Mouse (Mus musculus) neural tube, embryonic 11.5 days (tissue): ENCODE measurements around the gene Abhd4. TPM values are rescaled to one million over a fixed set of nuclear protein-coding genes. Genes with fewer than 3 reads are reported as not detected.

Experiments used
- ATAC-seq: fragments of 200-750 bp; cut with Nextera tagmentation; 2 replicates; pipeline ENCODE4 v1.8.0; 2017; ENCODE audit warnings: moderate number of reproducible peaks, mild to moderate bottlenecking, moderate TSS enrichment, moderate library complexity; ENCODE audit not compliant: insufficient read depth, low FRiP score, low TSS enrichment
- DNase-seq: peaks from one replicate; pipeline ENCODE4 v3.0.0-alpha.2; 2015; ENCODE audit warnings: low spot score
- H3K27ac ChIP-seq: fragments of 300-500 bp; sonication (generic); 2 replicates; pipeline ENCODE4 v1.5.1; 2014; ENCODE audit warnings: low read depth, mild to moderate bottlenecking, low read length
- H3K27me3 ChIP-seq: fragments of 300-500 bp; sonication (generic); 2 replicates; pipeline ENCODE4 v1.6.1; 2014; ENCODE audit warnings: mild to moderate bottlenecking, low read length, mixed read lengths; ENCODE audit not compliant: control insufficient read depth, insufficient read depth
- H3K36me3 ChIP-seq: fragments of 300-500 bp; sonication (generic); 2 replicates; pipeline ENCODE4 v1.6.1; 2014; ENCODE audit warnings: mild to moderate bottlenecking, low read length, moderate library complexity, mixed read lengths; ENCODE audit not compliant: control insufficient read depth, insufficient read depth
- H3K4me1 ChIP-seq: fragments of 300-500 bp; sonication (generic); 2 replicates; pipeline ENCODE4 v1.6.1; 2014; ENCODE audit warnings: low read length, mixed read lengths; ENCODE audit not compliant: control insufficient read depth, insufficient read depth
- H3K4me2 ChIP-seq: fragments of 300-500 bp; sonication (generic); 2 replicates; pipeline ENCODE4 v1.6.1; 2014; ENCODE audit warnings: low read depth, mild to moderate bottlenecking, moderate library complexity
- H3K4me3 ChIP-seq: fragments of 300-500 bp; sonication (generic); 2 replicates; pipeline ENCODE4 v1.5.1; 2014; ENCODE audit warnings: low read depth, low read length
- H3K9ac ChIP-seq: fragments of 300-500 bp; sonication (generic); 2 replicates; pipeline ENCODE4 v1.6.1; 2014; ENCODE audit warnings: mild to moderate bottlenecking, low read length
- H3K9me3 ChIP-seq: fragments of 300-500 bp; sonication (generic); 2 replicates; pipeline ENCODE4 v1.6.1; 2016; ENCODE audit warnings: low read length; ENCODE audit not compliant: control insufficient read depth
- WGBS: fragments of 180-500 bp; shearing (Covaris S2); extraction: QIAGEN DNeasy Blood & Tissue Kit; methylation state at CpG from one replicate; pipeline ENCODE4 v1.1.7; 2014; 5-methylcytosine and 5-hydroxymethylcytosine counted together
- polyA plus RNA-seq: library from polyadenylated mRNA; unstranded; fragments of >200 nt; fragmentation: Nextera tagmentation; extraction: Ambion mirVana; gene quantifications from 2 replicates; pipeline ENCODE4 v1.2.1, GENCODE M21; 2014

The Abhd4 gene
- 45.7 and 46.6 TPM in 2 replicates for polyA plus RNA-seq

DNA sequence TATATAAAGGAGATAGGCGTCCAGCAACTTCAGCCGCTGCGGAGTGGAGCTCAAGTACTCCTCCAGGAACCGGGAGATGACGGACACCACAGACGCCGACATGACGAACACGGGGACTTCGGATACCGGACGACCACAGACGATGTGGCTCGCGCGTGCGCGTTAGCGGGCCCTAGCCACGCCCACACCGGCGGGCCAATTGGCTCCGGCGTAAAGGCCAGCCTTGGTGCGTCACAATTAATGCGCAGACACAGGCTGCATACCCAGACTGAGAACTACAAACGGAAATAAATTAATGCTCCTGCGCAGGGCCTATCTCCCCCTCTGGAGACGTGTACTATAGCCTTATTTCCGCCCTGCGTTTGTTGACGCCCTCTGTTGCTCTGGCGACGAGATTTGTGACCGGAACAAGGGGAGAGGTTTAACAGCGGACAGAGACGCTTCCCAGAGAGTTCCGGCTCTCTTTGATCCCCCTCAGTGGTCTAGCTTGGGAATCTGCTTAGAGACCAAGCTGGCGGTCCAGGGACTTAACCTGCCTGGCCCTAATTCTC is at the start of gene Abhd4, which contains the start of gene Dad1:
Abhd4 (plus strand) TSS at position 448 of the 551 bp plus-strand sequence.
Dad1 (minus strand) TSS at position 364 of the 551 bp plus-strand sequence.
- H3K9ac ChIP-seq, result peak within 1 kb of the TSS; percentile 70
- H3K27me3 ChIP-seq, result no peaks in the 10 kb centered on the region
- WGBS, result under 1% methylated on average over 39 of the region's 39 CpGs
- DNase-seq (peak; percentile 98), ATAC-seq (peak; percentile 99)
- no peaks in the 10 kb centered on the region for H3K9me3 ChIP-seq
- peaks cover 19% of the 10 kb centered on the region for H3K4me1 ChIP-seq
- peak within 1 kb of the TSS; percentile 66 for H3K27ac ChIP-seq
- peak within 1 kb of the TSS; percentile 79 for H3K4me2 ChIP-seq
- H3K36me3 ChIP-seq, result no peaks in the 10 kb centered on the region
- H3K4me3 ChIP-seq, result peak within 1 kb of the TSS; percentile 69

DNA sequence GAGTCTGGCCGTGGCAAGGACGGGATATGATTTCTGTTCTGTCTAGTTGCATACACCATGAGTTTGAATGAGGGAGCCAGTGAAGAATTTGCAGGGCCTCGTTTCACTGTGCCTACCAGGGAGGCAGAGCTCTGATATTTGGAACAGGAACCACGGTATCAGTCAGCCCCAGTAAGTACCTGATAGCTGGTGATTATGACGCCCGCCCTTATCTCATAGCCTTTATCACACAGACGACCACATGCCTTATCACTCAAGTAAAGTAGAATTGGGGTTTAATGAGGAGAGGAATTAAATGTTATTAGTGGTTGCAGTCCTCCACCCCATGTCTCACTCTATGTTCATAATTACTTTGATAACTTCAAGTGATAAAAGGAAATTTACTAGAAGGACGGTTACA is 49.7 kb upstream of the Abhd4 start:
- H3K9me3 ChIP-seq, result no peaks in the 10 kb centered on the region

GRCm38 (mm10) chr14:54204786-54205185 is 49.2 kb upstream of the Abhd4 start:
- Histone ChIP-seq H3K4me3 (no peak overlapping the region), H3K4me1 (no peaks in the 10 kb centered on the region), H3K27ac (no peak overlapping the region), H3K36me3 (no peaks in the 10 kb centered on the region), H3K4me2 (no peak overlapping the region), H3K9me3 (no peaks in the 10 kb centered on the region), H3K9ac (no peak overlapping the region), H3K27me3 (no peaks in the 10 kb centered on the region)
- WGBS, result 42% methylated on average over 4 of the region's 4 CpGs
- DNase-seq (no peak), ATAC-seq (no peak)

More for the DNA sequence above, 49.7 kb upstream of the Abhd4 start:
- H3K9ac ChIP-seq, result no peak overlapping the region
- H3K36me3 ChIP-seq, result no peaks in the 10 kb centered on the region
- no peak overlapping the region for H3K4me2 ChIP-seq
- no peaks in the 10 kb centered on the region for H3K4me1 ChIP-seq
- no peak overlapping the region for H3K4me3 ChIP-seq
- no peak overlapping the region for H3K27ac ChIP-seq
- H3K27me3 ChIP-seq, result no peaks in the 10 kb centered on the region
- WGBS, result 91% methylated on average over 8 of the region's 8 CpGs
- DNase-seq, result no peak
- no peak for ATAC-seq

GRCm38 (mm10) chr14:54205904-54206303 is 48.1 kb upstream of the Abhd4 start:
- Histone ChIP-seq H3K9me3 (no peaks in the 10 kb centered on the region), H3K4me2 (no peak overlapping the region), H3K4me3 (no peak overlapping the region), H3K9ac (no peak overlapping the region), H3K27me3 (no peaks in the 10 kb centered on the region), H3K36me3 (no peaks in the 10 kb centered on the region), H3K27ac (no peak overlapping the region), H3K4me1 (no peaks in the 10 kb centered on the region)
- DNase-seq (no peak), ATAC-seq (no peak)
- 43% methylated on average over 6 of the region's 6 CpGs for WGBS

GRCm38 (mm10) chr14:54206309-54206708 is 47.7 kb upstream of the Abhd4 start:
- H3K9me3 ChIP-seq, result no peaks in the 10 kb centered on the region
- H3K36me3 ChIP-seq, result no peaks in the 10 kb centered on the region
- WGBS, result 60% methylated on average over 5 of the region's 5 CpGs
- H3K4me1 ChIP-seq, result no peaks in the 10 kb centered on the region
- H3K27ac ChIP-seq, result no peak overlapping the region
- H3K4me2 ChIP-seq, result no peak overlapping the region
- H3K27me3 ChIP-seq, result no peaks in the 10 kb centered on the region
- ATAC-seq, result no peak
- DNase-seq, result no peak
- no peak overlapping the region for H3K4me3 ChIP-seq
- H3K9ac ChIP-seq, result no peak overlapping the region

GRCm38 (mm10) chr14:54206750-54207550 is 47.0 kb upstream of the Abhd4 start:
- Histone ChIP-seq H3K27ac (no peak overlapping the region), H3K27me3 (no peaks in the 10 kb centered on the region), H3K4me3 (no peak overlapping the region), H3K9ac (no peak overlapping the region), H3K4me2 (no peak overlapping the region), H3K4me1 (no peaks in the 10 kb centered on the region), H3K9me3 (no peaks in the 10 kb centered on the region), H3K36me3 (no peaks in the 10 kb centered on the region)
- no peak for DNase-seq
- WGBS, result 60% methylated on average over 15 of the region's 15 CpGs
- ATAC-seq, result no peak

DNA sequence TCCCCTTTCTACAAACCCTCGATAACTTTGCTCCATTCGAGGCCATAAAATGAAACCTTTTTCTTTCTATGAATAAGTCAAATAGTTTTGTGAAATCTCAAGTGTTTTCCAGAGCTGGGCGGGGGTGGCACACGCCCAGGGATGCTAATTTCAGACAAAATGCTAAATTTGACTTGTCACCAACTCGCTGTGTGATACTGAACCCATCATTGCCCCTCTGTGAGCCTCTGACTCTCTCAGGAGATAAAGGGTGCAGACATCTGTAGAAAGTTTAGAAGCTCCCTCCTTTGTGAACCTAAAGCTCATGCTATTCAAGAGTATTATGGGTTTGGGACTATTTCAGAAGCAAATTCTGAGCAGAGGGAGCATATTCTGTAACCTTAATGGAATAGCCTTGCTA is 46.1 kb upstream of the Abhd4 start:
- H3K4me1 ChIP-seq, result no peaks in the 10 kb centered on the region
- WGBS, result 84% methylated on average over 5 of the region's 5 CpGs

GRCm38 (mm10) chr14:54208741-54209140 is 45.2 kb upstream of the Abhd4 start:
- Histone ChIP-seq H3K27ac (no peak overlapping the region), H3K36me3 (no peaks in the 10 kb centered on the region), H3K9me3 (no peaks in the 10 kb centered on the region), H3K9ac (no peak overlapping the region), H3K4me1 (no peaks in the 10 kb centered on the region), H3K27me3 (no peaks in the 10 kb centered on the region), H3K4me2 (no peak overlapping the region), H3K4me3 (no peak overlapping the region)
- WGBS, result 66% methylated on average over 6 of the region's 6 CpGs
- DNase-seq (no peak), ATAC-seq (no peak)

More for the DNA sequence above, 46.1 kb upstream of the Abhd4 start:
- Histone ChIP-seq H3K27ac (no peak overlapping the region), H3K4me3 (no peak overlapping the region), H3K36me3 (no peaks in the 10 kb centered on the region), H3K9me3 (no peaks in the 10 kb centered on the region), H3K9ac (no peak overlapping the region), H3K4me2 (no peak overlapping the region), H3K27me3 (no peaks in the 10 kb centered on the region)
- no peak for ATAC-seq
- DNase-seq, result no peak

GRCm38 (mm10) chr14:54209932-54210331 is 44.1 kb upstream of the Abhd4 start:
- Histone ChIP-seq H3K27me3 (no peaks in the 10 kb centered on the region), H3K36me3 (no peaks in the 10 kb centered on the region), H3K4me1 (no peaks in the 10 kb centered on the region), H3K27ac (no peak overlapping the region), H3K4me2 (no peak overlapping the region), H3K9me3 (no peaks in the 10 kb centered on the region), H3K9ac (no peak overlapping the region), H3K4me3 (no peak overlapping the region)
- ATAC-seq (no peak), DNase-seq (no peak)
- 83% methylated on average over 5 of the region's 5 CpGs for WGBS
